Mouse (Mus musculus) neural tube, embryonic 15.5 days (tissue): ENCODE measurements around the gene Gm20388. TPM values are rescaled to one million over a fixed set of nuclear protein-coding genes. Genes with fewer than 3 reads are reported as not detected.
A peak's percentile ranks its signal among the peaks of the same experiment; 100 is the strongest.

ENCODE experiments used
- ATAC-seq: fragments of 200-750 bp; cut with Nextera tagmentation; 2 replicates; pipeline ENCODE4 v1.8.0; 2017; ENCODE audit warnings: mild to moderate bottlenecking, moderate TSS enrichment, moderate library complexity; ENCODE audit not compliant: low FRiP score
- H3K27ac ChIP-seq: fragments of 300-500 bp; sonication (generic); replicated peaks from 2 replicates; pipeline ENCODE4 v1.5.1; 2015; ENCODE audit warnings: mild to moderate bottlenecking, inconsistent platforms
- H3K27me3 ChIP-seq: fragments of 300-500 bp; sonication (generic); replicated peaks from 2 replicates; pipeline ENCODE4 v1.6.1; 2015; ENCODE audit warnings: inconsistent platforms
- H3K36me3 ChIP-seq: fragments of 300-500 bp; sonication (generic); 2 replicates; pipeline ENCODE4 v1.6.1; 2015; ENCODE audit warnings: inconsistent platforms
- H3K4me1 ChIP-seq: fragments of 300-500 bp; sonication (generic); 2 replicates; pipeline ENCODE4 v1.6.1; 2015; ENCODE audit warnings: inconsistent platforms
- H3K4me2 ChIP-seq: fragments of 300-500 bp; sonication (generic); 2 replicates; pipeline ENCODE4 v1.6.1; 2015; ENCODE audit warnings: inconsistent platforms, mild to moderate bottlenecking, moderate library complexity
- H3K4me3 ChIP-seq: fragments of 300-500 bp; sonication (generic); replicated peaks from 2 replicates; pipeline ENCODE4 v1.5.1; 2015; ENCODE audit warnings: mild to moderate bottlenecking, inconsistent platforms
- H3K9ac ChIP-seq: fragments of 300-500 bp; sonication (generic); replicated peaks from 2 replicates; pipeline ENCODE4 v1.6.1; 2015; ENCODE audit warnings: mild to moderate bottlenecking, inconsistent platforms
- H3K9me3 ChIP-seq: fragments of 300-500 bp; sonication (generic); replicated peaks from 2 replicates; pipeline ENCODE4 v1.6.1; 2016; ENCODE audit warnings: inconsistent platforms
- WGBS: fragments of 180-500 bp; shearing (Covaris S2); methylation state at CpG from one replicate; pipeline ENCODE4 v1.1.7; 2015; ENCODE audit warnings: mixed read lengths; 5-methylcytosine and 5-hydroxymethylcytosine counted together
- polyA plus RNA-seq: library from polyadenylated mRNA; unstranded; fragments of >200 nt; fragmentation: Nextera tagmentation; extraction: Ambion mirVana; gene quantifications from 2 replicates; pipeline ENCODE4 v1.2.1, GENCODE M21; 2015

Gene Gm20388
- polyA plus RNA-seq, 1 experiment from 2014 or later: not detected

GRCm38 (mm10) chr8:119967435-119967834 is 56.8 kb downstream of the Gm20388 start:
- ATAC-seq: no peak
- no peak overlapping the region for H3K4me2 ChIP-seq
- no peaks in the 10 kb centered on the region for H3K9me3 ChIP-seq

DNA sequence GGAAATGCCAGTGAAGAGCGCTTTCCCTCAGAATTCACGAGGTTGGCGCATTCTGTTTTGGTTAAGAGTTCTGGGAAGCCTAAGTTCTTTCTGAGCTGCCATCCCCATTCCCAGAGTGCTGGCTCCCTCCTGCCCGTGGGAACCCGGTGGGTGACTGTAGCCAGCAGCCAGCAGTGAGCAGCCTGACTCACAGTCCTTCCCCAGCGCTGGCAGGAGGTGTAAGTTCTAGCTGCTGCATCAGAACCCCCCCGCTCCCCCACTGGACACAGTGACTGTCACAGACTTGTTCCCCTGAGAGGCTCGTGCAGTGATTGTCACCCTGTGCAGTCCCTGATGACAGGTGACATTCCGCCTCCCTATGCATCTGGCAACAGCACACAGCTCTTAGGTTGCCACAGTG is 59.5 kb downstream of the Gm20388 start:
- H3K4me2 ChIP-seq: no peak overlapping the region
- no peak overlapping the region for H3K9ac ChIP-seq
- no peaks in the 10 kb centered on the region for H3K36me3 ChIP-seq
- 76% methylated on average over 9 of the region's 9 CpGs for WGBS
- H3K27me3 ChIP-seq: no peaks in the 10 kb centered on the region
- H3K9me3 ChIP-seq: no peaks in the 10 kb centered on the region
- H3K4me3 ChIP-seq: no peak overlapping the region
- no peak for ATAC-seq
- no peaks in the 10 kb centered on the region for H3K4me1 ChIP-seq
- no peak overlapping the region for H3K27ac ChIP-seq

More at GRCm38 (mm10) chr8:119967435-119967834, 56.8 kb downstream of the Gm20388 start:
- H3K27me3 ChIP-seq: no peaks in the 10 kb centered on the region
- no peak overlapping the region for H3K27ac ChIP-seq
- H3K4me3 ChIP-seq: no peak overlapping the region
- no peak overlapping the region for H3K9ac ChIP-seq
- 91% methylated on average over 9 of the region's 9 CpGs for WGBS
- H3K4me1 ChIP-seq: no peaks in the 10 kb centered on the region
- H3K36me3 ChIP-seq: no peaks in the 10 kb centered on the region

- Histone ChIP-seq H3K27me3 (no peaks in the 10 kb centered on the region), H3K27ac (no peak overlapping the region), H3K4me1 (no peaks in the 10 kb centered on the region), H3K9me3 (no peaks in the 10 kb centered on the region), H3K36me3 (no peaks in the 10 kb centered on the region), H3K9ac (no peak overlapping the region), H3K4me2 (no peak overlapping the region), H3K4me3 (no peak overlapping the region)
- ATAC-seq: no peak
- 69% methylated on average over 12 of the region's 12 CpGs for WGBS
Observed at GRCm38 (mm10) chr8:119972558-119972957, 61.9 kb downstream of the Gm20388 start.

DNA sequence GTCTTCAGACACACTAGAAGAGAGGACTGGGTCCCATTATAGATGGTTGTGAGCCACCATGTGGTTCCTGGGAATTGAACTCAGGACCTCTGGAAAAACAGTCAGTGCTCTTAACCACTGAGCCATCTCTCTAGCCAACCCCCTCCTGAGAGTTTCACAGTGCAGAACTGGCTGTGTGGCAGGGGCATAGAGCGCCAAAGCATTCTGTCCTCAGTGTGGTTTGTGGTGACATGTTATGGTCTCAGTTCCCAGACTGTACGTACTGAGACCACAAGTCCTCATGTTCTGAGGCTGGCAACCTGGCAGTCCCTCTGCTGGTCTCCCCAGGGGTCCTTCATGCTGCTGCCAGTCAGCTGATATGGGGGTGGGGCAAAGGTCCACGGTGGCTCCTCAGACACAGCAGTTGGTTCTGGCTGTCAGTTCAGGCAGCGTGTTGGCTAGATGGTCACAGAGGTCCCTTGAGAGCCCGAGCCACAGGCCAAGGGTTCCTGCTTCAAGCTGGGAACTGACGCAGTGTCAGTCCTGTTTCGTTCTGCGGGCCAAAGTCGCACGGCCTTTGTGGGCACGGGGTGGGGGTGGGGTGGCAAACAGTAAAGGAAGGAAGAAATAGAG is 68.2 kb downstream of the Gm20388 start:
- no peak overlapping the region for H3K4me2 ChIP-seq
- H3K27ac ChIP-seq: no peak overlapping the region
- no peaks in the 10 kb centered on the region for H3K4me1 ChIP-seq
- no peak overlapping the region for H3K4me3 ChIP-seq
- no peak overlapping the region for H3K9ac ChIP-seq
- H3K9me3 ChIP-seq: no peaks in the 10 kb centered on the region
- no peaks in the 10 kb centered on the region for H3K27me3 ChIP-seq
- no peak for ATAC-seq
- H3K36me3 ChIP-seq: no peaks in the 10 kb centered on the region
- 61% methylated on average over 11 of the region's 11 CpGs for WGBS

DNA sequence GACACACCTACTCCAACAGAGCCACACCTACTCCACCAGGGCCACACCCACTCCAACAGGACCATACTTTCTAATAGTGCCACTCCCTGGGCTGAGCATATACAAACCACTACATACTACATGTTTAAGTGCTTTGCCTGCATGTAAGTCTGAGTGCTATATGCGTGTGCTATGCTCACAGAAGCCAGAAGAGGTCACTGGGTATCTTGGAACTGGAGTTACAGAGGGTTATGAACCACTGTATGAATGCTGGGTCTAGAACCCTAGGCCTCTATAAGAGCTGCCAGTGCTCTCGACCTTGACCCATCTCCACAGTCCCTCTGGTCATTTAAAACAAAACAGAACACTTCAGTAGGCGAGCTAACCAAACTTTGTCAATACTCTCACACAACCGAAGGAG is 70.6 kb downstream of the Gm20388 start:
- no peak overlapping the region for H3K9ac ChIP-seq
- no peaks in the 10 kb centered on the region for H3K27me3 ChIP-seq
- no peaks in the 10 kb centered on the region for H3K9me3 ChIP-seq
- no peaks in the 10 kb centered on the region for H3K4me1 ChIP-seq
- no peaks in the 10 kb centered on the region for H3K36me3 ChIP-seq
- H3K27ac ChIP-seq: no peak overlapping the region
- no peak overlapping the region for H3K4me3 ChIP-seq
- ATAC-seq: no peak
- WGBS: 75% methylated on average over 4 of the region's 4 CpGs
- H3K4me2 ChIP-seq: no peak overlapping the region

GRCm38 (mm10) chr8:119984085-119984484 is 73.4 kb downstream of the Gm20388 start:
- Histone ChIP-seq H3K27ac (no peak overlapping the region), H3K4me1 (no peaks in the 10 kb centered on the region), H3K36me3 (no peaks in the 10 kb centered on the region), H3K9ac (no peak overlapping the region), H3K4me3 (no peak overlapping the region), H3K27me3 (no peaks in the 10 kb centered on the region), H3K9me3 (no peaks in the 10 kb centered on the region), H3K4me2 (no peak overlapping the region)
- no peak for ATAC-seq

- H3K36me3 ChIP-seq: no peaks in the 10 kb centered on the region
- ATAC-seq: no peak
- H3K4me2 ChIP-seq: no peak overlapping the region
- 64% methylated on average over 5 of the region's 5 CpGs for WGBS
- H3K27ac ChIP-seq: no peak overlapping the region
- H3K9me3 ChIP-seq: no peaks in the 10 kb centered on the region
- no peak overlapping the region for H3K9ac ChIP-seq
- no peaks in the 10 kb centered on the region for H3K4me1 ChIP-seq
- peaks cover 2% of the 10 kb centered on the region for H3K27me3 ChIP-seq
- H3K4me3 ChIP-seq: no peak overlapping the region
Observed at GRCm38 (mm10) chr8:119986174-119986573, 75.5 kb downstream of the Gm20388 start.

DNA sequence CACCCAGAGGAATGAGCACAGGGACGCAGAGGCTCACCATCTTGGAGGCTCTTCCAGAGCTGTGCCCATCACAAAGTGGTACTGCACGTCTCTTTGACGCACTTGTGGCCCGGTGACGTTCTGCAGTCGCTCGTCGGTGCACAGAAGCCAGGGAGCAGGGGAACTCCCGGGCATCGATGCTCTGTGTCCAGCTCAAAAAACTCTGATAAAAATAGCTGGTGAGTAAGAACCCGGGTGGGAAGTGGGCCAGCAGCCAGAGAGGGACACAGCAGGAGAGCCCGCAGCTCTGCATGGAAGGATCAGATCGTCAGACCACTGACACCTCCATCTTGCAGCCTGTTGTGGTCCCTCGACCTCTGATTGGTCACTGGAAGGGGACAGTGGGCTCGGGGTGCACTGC is 77.4 kb downstream of the Gm20388 start:
- H3K27ac ChIP-seq: no peak overlapping the region
- no peak overlapping the region for H3K4me2 ChIP-seq
- no peak overlapping the region for H3K9ac ChIP-seq
- WGBS: 70% methylated on average over 15 of the region's 15 CpGs
- peaks cover 12% of the 10 kb centered on the region for H3K4me1 ChIP-seq
- H3K36me3 ChIP-seq: no peaks in the 10 kb centered on the region
- no peak for ATAC-seq
- H3K27me3 ChIP-seq: peaks cover 21% of the 10 kb centered on the region
- no peak overlapping the region for H3K4me3 ChIP-seq
- no peaks in the 10 kb centered on the region for H3K9me3 ChIP-seq

- Histone ChIP-seq H3K36me3 (no peaks in the 10 kb centered on the region), H3K27me3 (peaks cover 32% of the 10 kb centered on the region), H3K4me1 (peaks cover 12% of the 10 kb centered on the region), H3K27ac (no peak within 1 kb of the TSS), H3K4me3 (peak within 1 kb of the TSS; percentile 39), H3K9ac (no peak within 1 kb of the TSS), H3K9me3 (no peaks in the 10 kb centered on the region), H3K4me2 (peak within 1 kb of the TSS; percentile 73)
- peak; percentile 91 for ATAC-seq
- 0% methylated on average over 25 of the region's 25 CpGs for WGBS
Observed at GRCm38 (mm10) chr8:119992249-119992648, 81.6 kb downstream of the Gm20388 start, which contains the start of gene Crispld2. Crispld2 (plus strand) TSS chr8:119992438.

DNA sequence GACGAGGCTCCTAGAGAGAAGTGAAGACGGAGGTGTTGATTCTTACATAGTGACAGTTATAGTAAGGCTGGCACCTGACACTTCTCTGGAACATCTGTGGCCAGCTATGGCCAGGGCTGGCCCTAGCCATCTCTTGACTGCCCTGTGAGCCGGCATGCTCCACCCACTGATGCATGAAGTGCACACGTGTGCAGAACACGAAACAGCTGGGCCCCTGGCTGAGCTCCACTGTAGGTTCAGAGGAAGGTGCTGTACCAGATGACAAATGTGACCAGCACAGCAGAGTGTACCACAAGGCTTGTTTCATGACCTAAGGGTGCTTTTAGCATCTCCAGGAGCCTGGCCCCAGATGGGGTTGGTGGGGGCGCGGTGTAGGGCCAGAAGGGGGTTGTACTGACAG is 83.5 kb downstream of the Gm20388 start:
- no peak for ATAC-seq
- H3K4me1 ChIP-seq: peaks cover 12% of the 10 kb centered on the region
- peaks cover 32% of the 10 kb centered on the region for H3K27me3 ChIP-seq

GRCm38 (mm10) chr8:119994556-119994955 is 83.9 kb downstream of the Gm20388 start:
- Histone ChIP-seq H3K4me1 (peaks cover 12% of the 10 kb centered on the region), H3K9ac (no peak overlapping the region), H3K36me3 (no peaks in the 10 kb centered on the region), H3K9me3 (no peaks in the 10 kb centered on the region), H3K27ac (no peak overlapping the region), H3K27me3 (peaks cover 32% of the 10 kb centered on the region), H3K4me3 (no peak overlapping the region), H3K4me2 (no peak overlapping the region)
- 73% methylated on average over 6 of the region's 6 CpGs for WGBS
- ATAC-seq: no peak

More for the DNA sequence above, 83.5 kb downstream of the Gm20388 start:
- H3K9me3 ChIP-seq: no peaks in the 10 kb centered on the region
- H3K9ac ChIP-seq: no peak overlapping the region
- H3K4me2 ChIP-seq: no peak overlapping the region
- H3K4me3 ChIP-seq: no peak overlapping the region
- WGBS: 81% methylated on average over 7 of the region's 7 CpGs
- H3K27ac ChIP-seq: no peak overlapping the region
- H3K36me3 ChIP-seq: no peaks in the 10 kb centered on the region

GRCm38 (mm10) chr8:119997266-119997665 is 86.6 kb downstream of the Gm20388 start:
- Histone ChIP-seq H3K4me1 (peaks cover 7% of the 10 kb centered on the region), H3K4me2 (no peak overlapping the region), H3K9ac (no peak overlapping the region), H3K9me3 (no peaks in the 10 kb centered on the region), H3K4me3 (no peak overlapping the region), H3K27ac (no peak overlapping the region), H3K27me3 (peaks cover 20% of the 10 kb centered on the region), H3K36me3 (no peaks in the 10 kb centered on the region)
- no peak for ATAC-seq
- 85% methylated on average over 4 of the region's 4 CpGs for WGBS
